15 mouse cellular contexts compared by ENCODE assay signal in the genomic region with DNA sequence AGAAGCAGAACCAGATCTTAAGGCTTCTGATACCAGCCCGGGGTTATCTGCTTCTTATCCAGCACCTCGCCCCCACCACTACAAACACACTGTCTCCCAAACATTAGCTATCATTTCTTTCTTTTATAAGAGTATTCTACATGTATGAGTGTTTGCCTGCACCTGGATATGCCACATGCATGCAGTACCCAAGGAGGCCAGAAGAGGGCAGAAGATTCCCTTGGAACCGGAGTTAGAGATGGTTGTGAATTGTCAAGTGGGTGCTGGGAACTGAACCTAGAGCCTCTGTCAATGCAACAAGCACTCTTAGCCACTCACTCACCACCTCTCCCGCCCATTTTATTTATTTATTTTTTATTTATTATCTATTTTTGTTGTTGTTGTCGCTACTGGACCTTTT.
DNase-seq lines count a peak whose midpoint lies in the region; ATAC-seq and TF ChIP-seq lines count a peak whose summit lies in the region.
"Had no signal": no experiment of that assay in that cellular context is flagged by ENCODE, and none has a peak within 500 bp of the region (broad histone marks: within the 10 kb centered on the region; RNA-seq: fewer than 3 reads in every experiment).

No protein-coding gene starts in this region.

- 0 out of 2 replicates have a peak, but pooled peaks have one; percentile 11 for TF ChIP-seq CTCF in kidney, adult 2 months (conservative IDR thresholded peaks at IDR 0.05; ENCODE audit: insufficient read depth, insufficient read length, low read depth, low read length)
- peak; percentile 50; the same call in 1 of the 2 replicates for TF ChIP-seq CTCF in testis, adult 2 months (IDR thresholded peaks at IDR 0.05; ENCODE audit: control insufficient read depth, insufficient read depth, insufficient replicate concordance, low read depth, low read length)

- H3K4me1 ChIP-seq in kidney, adult 2 months (ENCODE audit: control insufficient read depth, insufficient read depth, low read length): no peaks in the 10 kb centered on the region
- no peaks in the 10 kb centered on the region for H3K4me1 ChIP-seq in kidney, embryonic 16.5 days (ENCODE audit: insufficient read depth, low read length)
- H3K4me1 ChIP-seq in testis, adult 2 months (ENCODE audit: control insufficient read depth, insufficient read depth, low read length): no peaks in the 10 kb centered on the region; the same call in 1 of the 2 replicates
- peaks cover 6% of the 10 kb centered on the region for H3K4me1 ChIP-seq in forebrain, embryonic 16.5 days (replicated peaks; ENCODE audit: control insufficient read depth, insufficient read depth, low read length)

- no peaks in the 10 kb centered on the region for H3K36me3 ChIP-seq in kidney, adult 2 months (ENCODE audit: control insufficient read depth, insufficient read depth, low read length)
- no peaks in the 10 kb centered on the region for H3K36me3 ChIP-seq in kidney, embryonic 16.5 days (ENCODE audit: insufficient read depth, low read length)
- H3K36me3 ChIP-seq in testis, adult 2 months (ENCODE audit: control insufficient read depth, insufficient read depth, low read length): no peaks in the 10 kb centered on the region
- H3K36me3 ChIP-seq in forebrain, embryonic 16.5 days (ENCODE audit: control insufficient read depth, insufficient read depth): no peaks in the 10 kb centered on the region
- H3K36me3 ChIP-seq: midbrain, embryonic 13.5 days had no signal

- no peak for ATAC-seq in kidney, embryonic 16.5 days (ENCODE audit: low FRiP score, low TSS enrichment)
- ATAC-seq in forebrain, embryonic 16.5 days: no peak
- ATAC-seq: forebrain, embryonic 13.5 days; hindbrain, embryonic 16.5 days; midbrain, embryonic 13.5 days had no signal

- H3K9ac ChIP-seq in kidney, embryonic 16.5 days (replicated peaks; ENCODE audit: low read length): no peak overlapping the region
- H3K9ac ChIP-seq in forebrain, embryonic 16.5 days (replicated peaks; ENCODE audit: low read depth, low read length): no peak overlapping the region
- H3K9ac ChIP-seq: forebrain, embryonic 13.5 days; midbrain, embryonic 13.5 days had no signal

- H3K27me3 ChIP-seq in kidney, adult 2 months (replicated peaks; ENCODE audit: control insufficient read depth, insufficient read depth, low read length): no peaks in the 10 kb centered on the region
- H3K27me3 ChIP-seq in kidney, embryonic 16.5 days (ENCODE audit: insufficient read depth, low read length): no peaks in the 10 kb centered on the region
- H3K27me3 ChIP-seq in testis, adult 2 months (ENCODE audit: control insufficient read depth, insufficient read depth, low read length): no peaks in the 10 kb centered on the region
- no peaks in the 10 kb centered on the region for H3K27me3 ChIP-seq in forebrain, embryonic 16.5 days (replicated peaks; ENCODE audit: control insufficient read depth, insufficient read depth, low read length)
- H3K27me3 ChIP-seq: forebrain, embryonic 13.5 days; midbrain, embryonic 13.5 days had no signal

- TF ChIP-seq POLR2A in kidney, adult 2 months (IDR thresholded peaks at IDR 0.05; ENCODE audit: low read depth, low read length): no peak
- TF ChIP-seq POLR2A in testis, adult 2 months (IDR thresholded peaks at IDR 0.05; ENCODE audit: control insufficient read depth, low read depth, low read length): no peak

- DNase-seq in kidney, adult 2 months: no peak
- no peak for DNase-seq in testis, postnatal 10 days (ENCODE audit: low spot score)
- peak; percentile 42 for DNase-seq in ZHBTc4 (ENCODE audit: low read depth, low spot score)
- DNase-seq in right cerebral cortex, postnatal 14 days: no peak
- DNase-seq: adrenal gland, adult 8-10 months; cerebellum, postnatal 10 days; embryo, embryonic 11 days; heart, postnatal 10 days; kidney, postnatal 10 days had no signal

- H3K4me2 ChIP-seq in kidney, embryonic 16.5 days (replicated peaks; ENCODE audit: low read depth, low read length): no peak overlapping the region
- no peak overlapping the region for H3K4me2 ChIP-seq in forebrain, embryonic 16.5 days (ENCODE audit: low read length)
- H3K4me2 ChIP-seq: forebrain, embryonic 13.5 days; midbrain, embryonic 13.5 days had no signal

- no peak overlapping the region for H3K4me3 ChIP-seq in kidney, adult 2 months (ENCODE audit: insufficient read depth, low read depth, low read length)
- H3K4me3 ChIP-seq in kidney, embryonic 16.5 days (ENCODE audit: low read length): no peak overlapping the region
- no peak overlapping the region for H3K4me3 ChIP-seq in testis, adult 2 months (ENCODE audit: control insufficient read depth, low read depth, low read length)
- H3K4me3 ChIP-seq in forebrain, embryonic 16.5 days (replicated peaks; ENCODE audit: low read length): no peak overlapping the region
- H3K4me3 ChIP-seq: forebrain, embryonic 13.5 days; midbrain, embryonic 13.5 days had no signal

- 94% methylated on average over 5 of the region's 5 CpGs for WGBS in kidney, adult 2 months
- 93% methylated on average over 5 of the region's 5 CpGs for WGBS in kidney, embryonic 16.5 days
- 93% methylated on average over 5 of the region's 5 CpGs for WGBS in forebrain, embryonic 16.5 days

- H3K9me3 ChIP-seq in kidney, embryonic 16.5 days (ENCODE audit: low read length): peaks cover 10% of the 10 kb centered on the region
- no peaks in the 10 kb centered on the region for H3K9me3 ChIP-seq in forebrain, embryonic 16.5 days (ENCODE audit: control insufficient read depth, low read length)
- H3K9me3 ChIP-seq: midbrain, embryonic 13.5 days had no signal

- H3K27ac ChIP-seq in kidney, adult 2 months (ENCODE audit: insufficient read depth, low read depth, low read length): no peak overlapping the region
- H3K27ac ChIP-seq in kidney, embryonic 16.5 days (ENCODE audit: low read length): no peak overlapping the region
- no peak overlapping the region for H3K27ac ChIP-seq in testis, adult 2 months (ENCODE audit: control insufficient read depth, insufficient read depth, low read depth, low read length)
- H3K27ac ChIP-seq in forebrain, embryonic 16.5 days (ENCODE audit: low read length): no peak overlapping the region
- H3K27ac ChIP-seq: forebrain, embryonic 13.5 days; midbrain, embryonic 13.5 days had no signal
